Mouse (Mus musculus) lung, postnatal 25 days (tissue): ENCODE data around the gene Gm21887.
"Not testable (repeated sequence)": the region's sequence is repeated elsewhere in the genome, so short reads cannot be mapped to it uniquely, and the experiment has no call there.

ENCODE experiments used
- DNase-seq: peaks from one replicate; pipeline ENCODE4 v3.0.0; 2022; ENCODE audit warnings: low spot score

The Gm21887 gene

GRCm38 (mm10) chrX:169997854-169998456 is 11.5 kb upstream of the Gm21887 start:
- peak; percentile 100 for DNase-seq

GRCm38 (mm10) chrX:169998559-169999219 is 10.8 kb upstream of the Gm21887 start:
- DNase-seq = not testable (repeated sequence)

DNA sequence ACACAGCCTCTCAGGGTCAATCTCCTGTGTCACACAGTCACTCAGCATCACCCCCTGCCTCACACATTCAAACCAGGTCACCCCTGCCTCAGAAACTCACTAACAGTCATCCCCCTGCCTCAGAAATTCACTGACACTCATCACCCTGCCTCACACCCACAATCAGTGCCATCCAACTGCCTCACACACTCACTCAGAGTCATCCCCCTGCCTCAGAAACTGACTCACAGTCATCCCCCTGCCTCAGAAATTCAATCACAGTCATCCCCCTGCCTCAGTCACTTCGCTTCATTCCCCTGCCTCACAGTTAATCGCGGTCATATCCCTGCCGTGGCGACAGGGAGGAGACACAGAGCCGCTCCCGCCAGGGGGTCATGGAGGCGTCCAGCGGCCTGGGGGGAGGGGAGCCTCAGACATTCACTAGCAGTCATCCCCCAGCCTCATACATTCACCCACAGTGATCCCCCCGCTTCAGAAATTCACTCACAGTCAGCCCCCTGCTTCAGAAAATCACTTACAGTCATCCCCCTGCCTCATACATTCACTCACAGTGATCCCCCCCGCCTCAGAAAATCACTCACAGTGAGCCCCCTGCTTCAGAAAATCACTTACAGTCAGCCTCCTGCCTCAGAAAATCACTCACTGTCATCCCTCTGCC is 10.1 kb upstream of the Gm21887 start:
- not testable (repeated sequence) for DNase-seq

GRCm38 (mm10) chrX:169999912-170000641 is 9.4 kb upstream of the Gm21887 start:
- DNase-seq = not testable (repeated sequence)

GRCm38 (mm10) chrX:170000642-170001387 is 8.6 kb upstream of the Gm21887 start:
- DNase-seq = not testable (repeated sequence)

- not testable (repeated sequence) for DNase-seq
Observed at GRCm38 (mm10) chrX:170001388-170001695, 8.1 kb upstream of the Gm21887 start.

DNA sequence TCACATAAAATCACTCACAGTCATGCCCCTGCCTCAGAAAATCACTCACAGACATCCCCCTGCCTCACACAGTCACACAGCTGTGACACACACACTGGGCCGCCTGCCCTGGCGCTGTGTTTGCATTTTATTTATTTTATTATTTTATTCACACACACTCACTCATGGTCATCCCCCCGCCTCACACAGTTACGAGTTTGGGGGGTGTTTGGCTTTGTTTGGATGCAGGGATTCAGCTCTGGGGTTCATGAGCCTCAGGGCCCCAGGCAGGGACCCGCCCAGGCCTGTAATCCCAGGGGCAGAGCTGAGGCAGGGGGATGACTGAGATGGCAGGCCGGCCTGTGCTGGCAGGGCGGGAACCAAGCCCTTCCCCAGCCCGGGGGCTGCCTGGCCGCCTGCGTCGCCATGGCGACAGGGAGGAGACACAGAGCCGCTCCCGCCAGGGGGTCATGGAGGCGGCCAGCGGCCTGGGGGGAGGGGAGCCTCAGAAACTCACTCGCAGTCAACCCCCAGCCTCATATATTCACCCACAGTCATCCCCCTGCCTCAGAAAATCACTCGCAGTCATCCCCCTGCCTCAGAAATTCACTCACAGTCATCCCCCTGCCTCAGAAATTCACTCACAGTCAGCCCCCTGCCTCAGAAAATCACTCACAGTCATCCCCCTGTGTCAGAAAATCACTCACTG is 6.8 kb upstream of the Gm21887 start:
- DNase-seq = not testable (repeated sequence)

GRCm38 (mm10) chrX:170003536-170003935 is 5.9 kb upstream of the Gm21887 start:
- not testable (repeated sequence) for DNase-seq

- not testable (repeated sequence) for DNase-seq
Observed at GRCm38 (mm10) chrX:170004236-170004635, 5.2 kb upstream of the Gm21887 start.

DNA sequence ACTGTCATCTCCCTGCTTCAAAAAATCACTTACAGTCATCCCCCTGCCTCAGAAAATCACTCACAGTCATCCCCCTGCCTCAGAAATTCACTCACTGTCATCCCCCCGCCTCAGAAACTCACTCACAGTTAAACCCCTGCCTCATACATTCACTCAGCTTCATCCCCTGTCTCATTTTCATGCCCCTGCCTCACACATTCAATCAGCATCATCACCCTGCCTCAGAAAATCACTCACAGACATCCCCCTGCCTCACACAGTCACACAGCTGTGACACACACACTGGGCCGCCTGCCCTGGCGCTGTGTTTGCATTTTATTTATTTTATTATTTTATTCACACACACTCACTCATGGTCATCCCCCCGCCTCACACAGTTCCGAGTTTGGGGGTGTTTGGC is 4.7 kb upstream of the Gm21887 start:
- DNase-seq = not testable (repeated sequence)

GRCm38 (mm10) chrX:170005194-170005593 is 4.3 kb upstream of the Gm21887 start:
- DNase-seq = not testable (repeated sequence)

- not testable (repeated sequence) for DNase-seq
Observed at GRCm38 (mm10) chrX:170005695-170006297, 3.7 kb upstream of the Gm21887 start.

- DNase-seq = not testable (repeated sequence)
Observed at GRCm38 (mm10) chrX:170006694-170007247, 2.7 kb upstream of the Gm21887 start.

DNA sequence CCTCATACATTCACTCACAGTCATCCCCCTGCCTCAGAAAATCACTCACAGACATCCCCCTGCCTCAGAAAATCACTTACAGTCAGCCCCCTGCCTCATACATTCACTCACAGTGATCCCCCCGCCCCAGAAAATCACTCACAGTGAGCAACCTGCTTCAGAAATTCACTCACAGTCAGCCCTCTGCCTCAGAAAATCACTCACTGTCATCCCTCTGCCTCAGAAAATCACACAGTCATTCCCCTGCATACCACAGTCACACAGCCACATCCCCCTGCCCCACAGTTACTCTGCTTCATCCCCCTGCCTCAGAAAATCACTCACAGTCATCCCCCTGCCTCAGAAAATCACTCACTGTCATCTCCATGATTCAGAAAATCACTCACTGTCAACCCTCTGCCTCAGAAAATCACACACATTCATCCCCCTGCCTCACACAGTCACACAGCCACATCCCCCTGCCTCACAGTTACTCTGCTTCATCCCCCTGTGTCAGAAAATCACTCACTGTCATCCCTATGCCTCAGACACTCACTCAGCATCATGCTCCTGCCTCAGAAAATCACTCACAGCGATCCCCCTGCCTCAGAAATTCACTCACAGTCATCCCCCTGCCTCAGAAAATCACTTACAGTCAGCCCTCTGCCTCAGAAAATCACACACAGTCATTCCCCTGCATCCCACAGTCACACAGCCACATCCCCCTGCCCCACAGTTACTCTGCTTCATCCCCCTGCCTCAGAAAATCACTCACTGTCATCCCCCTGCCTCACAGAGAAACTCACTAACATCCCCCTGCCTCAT is 1.9 kb upstream of the Gm21887 start:
- not testable (repeated sequence) for DNase-seq

- DNase-seq = not testable (repeated sequence)
Observed at GRCm38 (mm10) chrX:170008179-170008467, 1.3 kb upstream of the Gm21887 start.

GRCm38 (mm10) chrX:170008584-170008983 is 875 bp upstream of the Gm21887 start:
- not testable (repeated sequence) for DNase-seq

- DNase-seq = peak; percentile 100
Observed at GRCm38 (mm10) chrX:170009801-170010221, 352 bp downstream of the Gm21887 start.

DNA sequence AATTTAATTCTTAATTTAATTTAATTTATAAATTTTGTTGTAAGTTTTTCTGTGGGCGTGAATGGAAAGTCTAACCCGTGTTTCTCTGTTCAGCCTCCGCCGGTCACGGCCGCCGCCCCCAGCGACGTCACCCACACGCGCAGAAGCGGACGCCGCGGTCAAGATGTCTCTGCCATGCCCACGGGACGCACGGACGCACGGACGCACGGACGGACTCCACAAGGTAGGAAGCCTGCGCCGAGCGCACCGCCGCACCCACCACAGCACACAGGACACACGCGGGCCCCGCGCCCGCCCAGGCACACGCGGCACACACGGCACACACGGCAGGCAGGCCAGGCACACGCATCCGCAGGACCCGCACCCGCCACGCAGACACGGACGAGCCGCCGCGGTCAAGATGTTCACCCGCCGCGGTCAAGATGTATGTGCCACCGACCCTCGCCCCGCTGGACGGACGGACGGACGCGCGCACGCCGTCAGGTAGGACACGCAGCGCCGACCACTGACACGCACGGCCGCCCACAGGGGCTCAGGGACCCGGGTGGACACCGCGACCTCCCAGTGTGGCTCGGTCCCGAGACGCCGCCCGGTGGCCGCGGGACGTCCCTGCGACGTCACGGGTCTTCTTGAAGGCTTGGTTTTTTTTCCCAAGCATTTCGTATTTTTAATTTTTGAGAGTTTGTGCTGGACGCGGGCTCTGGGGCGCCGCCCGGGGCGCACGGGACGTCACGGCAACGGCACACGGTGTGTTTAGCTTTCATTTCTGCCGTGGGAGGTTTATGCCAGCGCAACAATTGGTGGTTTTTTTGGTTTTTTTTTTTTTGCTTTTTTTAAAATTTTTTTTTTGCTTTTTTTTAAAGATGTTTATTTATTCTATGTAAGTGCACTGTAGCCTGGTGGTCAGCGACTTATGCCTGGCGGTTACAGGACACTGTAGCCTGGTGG is 1.4 kb downstream of the Gm21887 start:
- not testable (repeated sequence) for DNase-seq

- not testable (repeated sequence) for DNase-seq
Observed at GRCm38 (mm10) chrX:170011529-170011879, 2.0 kb downstream of the Gm21887 start.
